Mouse (Mus musculus) liver, embryonic 11.5 days (tissue): Measurements from ENCODE around the gene Klhl29. TPM values are rescaled to one million over a fixed set of nuclear protein-coding genes. Genes with fewer than 3 reads are reported as not detected.

Experiments used
- ATAC-seq: fragments of 200-750 bp; cut with Nextera tagmentation; replicated peaks from 2 replicates; pipeline ENCODE4 v1.8.0; 2017; ENCODE audit warnings: moderate number of reproducible peaks, mild to moderate bottlenecking, moderate TSS enrichment, moderate library complexity; ENCODE audit not compliant: low FRiP score
- DNase-seq: peaks from one replicate; pipeline ENCODE4 v3.0.0-alpha.2; 2017; ENCODE audit warnings: low spot score
- H3K27ac ChIP-seq: fragments of 300-500 bp; sonication (generic); 2 replicates; pipeline ENCODE4 v1.5.1; 2014; ENCODE audit warnings: mild to moderate bottlenecking, low read depth, low read length, control low read depth
- H3K27me3 ChIP-seq: fragments of 300-500 bp; sonication (generic); replicated peaks from 2 replicates; pipeline ENCODE4 v1.6.1; 2014; ENCODE audit warnings: low read length, mixed read lengths; ENCODE audit not compliant: control insufficient read depth, insufficient read depth
- H3K36me3 ChIP-seq: fragments of 300-500 bp; sonication (generic); 2 replicates; pipeline ENCODE4 v1.6.1; 2014; ENCODE audit warnings: mild to moderate bottlenecking, low read length, moderate library complexity, mixed read lengths; ENCODE audit not compliant: control insufficient read depth, insufficient read depth
- H3K4me1 ChIP-seq: fragments of 300-500 bp; sonication (generic); replicated peaks from 2 replicates; pipeline ENCODE4 v1.6.1; 2014; ENCODE audit warnings: low read length, mixed read lengths; ENCODE audit not compliant: control insufficient read depth, insufficient read depth
- H3K4me2 ChIP-seq: fragments of 300-500 bp; sonication (generic); 2 replicates; pipeline ENCODE4 v1.6.1; 2014; ENCODE audit warnings: mild to moderate bottlenecking, control low read depth, moderate library complexity
- H3K4me3 ChIP-seq: fragments of 300-500 bp; sonication (generic); 2 replicates; pipeline ENCODE4 v1.5.1; 2014; ENCODE audit warnings: low read depth, low read length, control low read depth
- H3K9ac ChIP-seq: fragments of 300-500 bp; sonication (generic); 2 replicates; pipeline ENCODE4 v1.6.1; 2014; ENCODE audit warnings: low read depth, low read length, control low read depth
- H3K9me3 ChIP-seq: fragments of 300-500 bp; sonication (generic); 2 replicates; pipeline ENCODE4 v1.6.1; 2016; ENCODE audit warnings: low read length, inconsistent platforms, mixed read lengths; ENCODE audit not compliant: control insufficient read depth
- WGBS: fragments of 180-500 bp; shearing (Covaris S2); extraction: QIAGEN DNeasy Blood & Tissue Kit; methylation state at CpG from one replicate; pipeline ENCODE4 v1.1.7; 2014; 5-methylcytosine and 5-hydroxymethylcytosine counted together
- polyA plus RNA-seq: library from polyadenylated mRNA; unstranded; fragments of >200 nt; fragmentation: Nextera tagmentation; extraction: Ambion mirVana; gene quantifications from 2 replicates; pipeline ENCODE4 v1.2.1, GENCODE M21; 2014

Gene Klhl29
- polyA plus RNA-seq, 1 experiment from 2014 or later = 0.66 TPM

GRCm38 (mm10) chr12:5239451-5240245 is 135.8 kb downstream of the Klhl29 start:
- no peaks in the 10 kb centered on the region for H3K36me3 ChIP-seq
- WGBS = 85% methylated on average over 17 of the region's 17 CpGs
- no peak overlapping the region for H3K4me2 ChIP-seq
- H3K4me3 ChIP-seq = no peak overlapping the region
- ATAC-seq (no peak), DNase-seq (no peak)
- H3K27me3 ChIP-seq = no peaks in the 10 kb centered on the region
- no peak overlapping the region for H3K9ac ChIP-seq
- no peaks in the 10 kb centered on the region for H3K9me3 ChIP-seq
- H3K4me1 ChIP-seq = peaks cover 3% of the 10 kb centered on the region; the same call in 1 of the 2 replicates
- H3K27ac ChIP-seq = no peak overlapping the region

- no peak for ATAC-seq
- WGBS = 61% methylated on average over 5 of the region's 5 CpGs
- no peak for DNase-seq
- no peak overlapping the region for H3K27ac ChIP-seq
- no peaks in the 10 kb centered on the region for H3K27me3 ChIP-seq
- H3K4me3 ChIP-seq = no peak overlapping the region
- no peak overlapping the region for H3K9ac ChIP-seq
- H3K4me2 ChIP-seq = no peak overlapping the region
- H3K36me3 ChIP-seq = no peaks in the 10 kb centered on the region
- H3K9me3 ChIP-seq = no peaks in the 10 kb centered on the region
- H3K4me1 ChIP-seq = no peaks in the 10 kb centered on the region
Measured at GRCm38 (mm10) chr12:5237078-5237477, 138.4 kb downstream of the Klhl29 start.

GRCm38 (mm10) chr12:5235596-5235995 is 139.9 kb downstream of the Klhl29 start:
- H3K4me3 ChIP-seq = no peak overlapping the region
- no peaks in the 10 kb centered on the region for H3K27me3 ChIP-seq
- 85% methylated on average over 12 of the region's 12 CpGs for WGBS
- no peaks in the 10 kb centered on the region for H3K36me3 ChIP-seq
- H3K4me1 ChIP-seq = no peaks in the 10 kb centered on the region
- no peak overlapping the region for H3K27ac ChIP-seq
- H3K9ac ChIP-seq = no peak overlapping the region
- DNase-seq (no peak), ATAC-seq (no peak)
- no peak overlapping the region for H3K4me2 ChIP-seq
- no peaks in the 10 kb centered on the region for H3K9me3 ChIP-seq

- H3K36me3 ChIP-seq = no peaks in the 10 kb centered on the region
- no peak for DNase-seq
- H3K27ac ChIP-seq = no peak overlapping the region
- H3K4me3 ChIP-seq = no peak overlapping the region
- WGBS = 88% methylated on average over 5 of the region's 5 CpGs
- no peaks in the 10 kb centered on the region; the same call in 1 of the 2 replicates for H3K27me3 ChIP-seq
- no peak overlapping the region for H3K4me2 ChIP-seq
- H3K9me3 ChIP-seq = no peaks in the 10 kb centered on the region
- no peak overlapping the region for H3K9ac ChIP-seq
- H3K4me1 ChIP-seq = no peaks in the 10 kb centered on the region
- ATAC-seq = no peak
Measured at GRCm38 (mm10) chr12:5230504-5230903, 145.0 kb downstream of the Klhl29 start.

- no peak overlapping the region for H3K4me2 ChIP-seq
- 58% methylated on average over 14 of the region's 14 CpGs for WGBS
- no peak overlapping the region for H3K9ac ChIP-seq
- H3K27ac ChIP-seq = no peak overlapping the region
- H3K27me3 ChIP-seq = no peaks in the 10 kb centered on the region; the same call in 1 of the 2 replicates
- H3K9me3 ChIP-seq = no peaks in the 10 kb centered on the region
- H3K4me3 ChIP-seq = no peak overlapping the region
- no peaks in the 10 kb centered on the region for H3K4me1 ChIP-seq
- no peak for ATAC-seq
- no peaks in the 10 kb centered on the region for H3K36me3 ChIP-seq
- DNase-seq = no peak
Measured at GRCm38 (mm10) chr12:5226676-5227654, 148.5 kb downstream of the Klhl29 start.

GRCm38 (mm10) chr12:5223595-5223994 is 151.9 kb downstream of the Klhl29 start:
- Histone ChIP-seq H3K4me1 (no peaks in the 10 kb centered on the region), H3K9me3 (no peaks in the 10 kb centered on the region), H3K27ac (no peak overlapping the region), H3K4me3 (no peak overlapping the region), H3K27me3 (no peaks in the 10 kb centered on the region; the same call in 1 of the 2 replicates), H3K4me2 (no peak overlapping the region), H3K36me3 (no peaks in the 10 kb centered on the region), H3K9ac (no peak overlapping the region)
- WGBS = 54% methylated on average over 1 of the region's 1 CpGs
- DNase-seq = no peak
- no peak for ATAC-seq

GRCm38 (mm10) chr12:5222439-5223202 is 152.9 kb downstream of the Klhl29 start:
- H3K9ac ChIP-seq = no peak overlapping the region
- H3K36me3 ChIP-seq = no peaks in the 10 kb centered on the region
- H3K4me3 ChIP-seq = no peak overlapping the region
- H3K27ac ChIP-seq = no peak overlapping the region
- H3K27me3 ChIP-seq = no peaks in the 10 kb centered on the region; the same call in 1 of the 2 replicates
- H3K4me2 ChIP-seq = no peak overlapping the region
- H3K9me3 ChIP-seq = no peaks in the 10 kb centered on the region
- WGBS = 84% methylated on average over 8 of the region's 8 CpGs
- DNase-seq = no peak
- no peaks in the 10 kb centered on the region for H3K4me1 ChIP-seq
- ATAC-seq = no peak

- DNase-seq (no peak), ATAC-seq (no peak)
- H3K36me3 ChIP-seq = no peaks in the 10 kb centered on the region
- H3K27ac ChIP-seq = no peak overlapping the region
- 78% methylated on average over 14 of the region's 14 CpGs for WGBS
- H3K4me2 ChIP-seq = no peak overlapping the region
- no peaks in the 10 kb centered on the region for H3K27me3 ChIP-seq
- no peak overlapping the region for H3K4me3 ChIP-seq
- no peak overlapping the region for H3K9ac ChIP-seq
- H3K4me1 ChIP-seq = no peaks in the 10 kb centered on the region
- no peaks in the 10 kb centered on the region for H3K9me3 ChIP-seq
Measured at GRCm38 (mm10) chr12:5219913-5220575, 155.4 kb downstream of the Klhl29 start.
